Comparison of ENCODE assay signal across 18 mouse cellular contexts in genomic region chr4:69818885-69819284, GRCm38 (mm10).
"Had no signal": no experiment of that assay in that cellular context is flagged by ENCODE, and none has a peak within 500 bp of the region (broad histone marks: within the 10 kb centered on the region; RNA-seq: fewer than 3 reads in every experiment).

No protein-coding gene starts in this region.

- H3K9ac ChIP-seq: liver, embryonic 13.5 days; liver, embryonic 15.5 days; liver, postnatal 0 days; lung, embryonic 15.5 days; neural tube, embryonic 12.5 days; stomach, embryonic 15.5 days had no signal

- H3K9me3 ChIP-seq: liver, embryonic 13.5 days; liver, embryonic 15.5 days; lung, embryonic 15.5 days; neural tube, embryonic 12.5 days; stomach, embryonic 15.5 days had no signal

- H3K36me3 ChIP-seq: liver, embryonic 13.5 days; liver, embryonic 15.5 days; lung, embryonic 15.5 days; neural tube, embryonic 12.5 days; stomach, embryonic 15.5 days had no signal

- H3K4me2 ChIP-seq: liver, embryonic 13.5 days; liver, embryonic 15.5 days; lung, embryonic 15.5 days; neural tube, embryonic 12.5 days; stomach, embryonic 15.5 days had no signal

- H3K27ac ChIP-seq: liver, embryonic 13.5 days; liver, embryonic 15.5 days; lung, embryonic 15.5 days; macrophage; neural tube, embryonic 12.5 days; stomach, embryonic 15.5 days; stomach, postnatal 0 days had no signal

- H3K4me3 ChIP-seq: liver, embryonic 13.5 days; liver, embryonic 15.5 days; lung, embryonic 15.5 days; megakaryocyte, embryonic 14.5 days; neural tube, embryonic 12.5 days; stomach, embryonic 15.5 days had no signal

- ATAC-seq: liver, postnatal 0 days; lung, postnatal 0 days had no signal

- H3K27me3 ChIP-seq: liver, embryonic 13.5 days; liver, embryonic 15.5 days; lung, embryonic 15.5 days; megakaryocyte, embryonic 14.5 days; neural tube, embryonic 12.5 days; stomach, embryonic 15.5 days had no signal

- DNase-seq: liver, embryonic 13.5 days; liver, postnatal 0 days; lung, adult 2 months; lung, postnatal 14 days; lung, postnatal 36 days; midbrain, embryonic 14.5 days; right cerebral cortex, postnatal 14 days; thymus, adult 2 months; thymus, postnatal 25 days; thymus, postnatal 4 days had no signal

- H3K4me1 ChIP-seq: liver, embryonic 13.5 days; liver, embryonic 15.5 days; lung, embryonic 15.5 days; megakaryocyte, embryonic 14.5 days; stomach, embryonic 15.5 days had no signal
